Mouse (Mus musculus): Measurements from ENCODE around the gene Tmem204.

The Tmem204 gene

GRCm38 (mm10) chr17:25084835-25085385 lies 1.5 kb upstream of the Tmem204 start:
- DNase-seq (ENCODE audit: low spot score in 2 of 2): no peak

- no peak for DNase-seq (ENCODE audit: low spot score in 2 of 2)
Observed at GRCm38 (mm10) chr17:25082887-25083286, 504 bp downstream of the Tmem204 start.

GRCm38 (mm10) chr17:25082081-25082847 lies 1.1 kb downstream of the Tmem204 start:
- DNase-seq (ENCODE audit: low spot score in 2 of 2): peak; percentile 17 to 18

GRCm38 (mm10) chr17:25080960-25081381 lies 2.4 kb downstream of the Tmem204 start:
- peak; percentile 11 to 20 for DNase-seq (ENCODE audit: low spot score in 2 of 2)

- no peak for DNase-seq (ENCODE audit: low spot score in 2 of 2)
Observed at GRCm38 (mm10) chr17:25080210-25080609, 3.2 kb downstream of the Tmem204 start.

GRCm38 (mm10) chr17:25077771-25078372 lies 5.5 kb downstream of the Tmem204 start:
- DNase-seq (ENCODE audit: low spot score in 2 of 2): peak; percentile 20 to 35

GRCm38 (mm10) chr17:25076906-25077305 lies 6.5 kb downstream of the Tmem204 start:
- DNase-seq (ENCODE audit: low spot score in 2 of 2): peak in 1 of 2 experiments; percentile 22

- no peak for DNase-seq (ENCODE audit: low spot score in 2 of 2)
Observed at GRCm38 (mm10) chr17:25068690-25069089, 14.7 kb downstream of the Tmem204 start.

GRCm38 (mm10) chr17:25067442-25067851 lies 15.9 kb downstream of the Tmem204 start:
- DNase-seq (ENCODE audit: low spot score in 2 of 2): no peak

- DNase-seq (ENCODE audit: low spot score in 2 of 2): no peak
Observed at GRCm38 (mm10) chr17:25066595-25066994, 16.8 kb downstream of the Tmem204 start.

- no peak for DNase-seq (ENCODE audit: low spot score in 2 of 2)
Observed at GRCm38 (mm10) chr17:25065189-25065588, 18.2 kb downstream of the Tmem204 start.

GRCm38 (mm10) chr17:25064351-25064750 lies 19.0 kb downstream of the Tmem204 start:
- no peak for DNase-seq (ENCODE audit: low spot score in 2 of 2)

- DNase-seq (ENCODE audit: low spot score in 2 of 2): no peak
Observed at GRCm38 (mm10) chr17:25063872-25064271, 19.5 kb downstream of the Tmem204 start.

GRCm38 (mm10) chr17:25063261-25063660 lies 20.1 kb downstream of the Tmem204 start:
- no peak for DNase-seq (ENCODE audit: low spot score in 2 of 2)

- no peak for DNase-seq (ENCODE audit: low spot score in 2 of 2)
Observed at GRCm38 (mm10) chr17:25057041-25057440, 26.4 kb downstream of the Tmem204 start.

GRCm38 (mm10) chr17:25053274-25053673 lies 30.1 kb downstream of the Tmem204 start:
- DNase-seq (ENCODE audit: low spot score in 2 of 2): peak in 1 of 2 experiments; percentile 48

GRCm38 (mm10) chr17:25047143-25047542 lies 36.2 kb downstream of the Tmem204 start:
- DNase-seq (ENCODE audit: low spot score in 2 of 2): peak in 1 of 2 experiments; percentile 3

GRCm38 (mm10) chr17:25045281-25045680 lies 38.1 kb downstream of the Tmem204 start:
- DNase-seq (ENCODE audit: low spot score in 2 of 2): no peak

GRCm38 (mm10) chr17:25044879-25045278 lies 38.5 kb downstream of the Tmem204 start:
- DNase-seq (ENCODE audit: low spot score in 2 of 2): no peak

GRCm38 (mm10) chr17:25036183-25036582 lies 47.2 kb downstream of the Tmem204 start:
- DNase-seq (ENCODE audit: low spot score in 2 of 2): no peak

- DNase-seq (ENCODE audit: low spot score in 2 of 2): peak; percentile 12 to 80
Observed at GRCm38 (mm10) chr17:25016292-25017132, 66.9 kb downstream of the Tmem204 start.
